In genomic region chr3:87323778-87324177, GRCm38 (mm10) we compare ENCODE assay signal across 12 mouse cellular contexts. TPM values are rescaled to one million over a fixed set of nuclear protein-coding genes. Genes with fewer than 3 reads are reported as not detected.
DNase-seq lines count a peak whose midpoint lies in the region; ATAC-seq and TF ChIP-seq lines count a peak whose summit lies in the region.
"Had no signal": no experiment of that assay in that cellular context is flagged by ENCODE, and none has a peak within 500 bp of the region (broad histone marks: within the 10 kb centered on the region; RNA-seq: fewer than 3 reads in every experiment).

No protein-coding gene starts in this region.

- H3K9me3 ChIP-seq in forebrain, embryonic 14.5 days (replicated peaks; ENCODE audit: control insufficient read depth, low read length): no peaks in the 10 kb centered on the region
- no peaks in the 10 kb centered on the region for H3K9me3 ChIP-seq in forebrain, embryonic 15.5 days
- H3K9me3 ChIP-seq in liver, embryonic 14.5 days (ENCODE audit: control insufficient read depth, low read length): no peaks in the 10 kb centered on the region
- H3K9me3 ChIP-seq in liver, embryonic 11.5 days (ENCODE audit: control insufficient read depth, low read length): no peaks in the 10 kb centered on the region
- H3K9me3 ChIP-seq: heart, embryonic 15.5 days had no signal

- WGBS in forebrain, embryonic 14.5 days: 20% methylated on average over 3 of the region's 3 CpGs
- 20% methylated on average over 3 of the region's 3 CpGs for WGBS in forebrain, embryonic 15.5 days
- WGBS in liver, embryonic 14.5 days (ENCODE audit: insufficient replicate concordance): 5% methylated on average over 3 of the region's 3 CpGs
- 14% methylated on average over 3 of the region's 3 CpGs for whole genome bisulfite sequencing in liver, embryonic 11.5 days

- no peaks in the 10 kb centered on the region for H3K36me3 ChIP-seq in forebrain, embryonic 14.5 days (ENCODE audit: control insufficient read depth, insufficient read depth, low read length)
- no peaks in the 10 kb centered on the region for H3K36me3 ChIP-seq in forebrain, embryonic 15.5 days
- H3K36me3 ChIP-seq in liver, embryonic 14.5 days (replicated peaks; ENCODE audit: control insufficient read depth, insufficient read depth, low read depth): no peaks in the 10 kb centered on the region
- no peaks in the 10 kb centered on the region for H3K36me3 ChIP-seq in liver, embryonic 11.5 days (ENCODE audit: control insufficient read depth, insufficient read depth, low read length)
- H3K36me3 ChIP-seq: heart, embryonic 15.5 days had no signal

- H3K27ac ChIP-seq in forebrain, embryonic 14.5 days (ENCODE audit: low read depth, low read length): no peak overlapping the region
- no peak overlapping the region for H3K27ac ChIP-seq in forebrain, embryonic 15.5 days (replicated peaks)
- H3K27ac ChIP-seq in liver, embryonic 14.5 days: no peak overlapping the region
- H3K27ac ChIP-seq in liver, embryonic 11.5 days (ENCODE audit: low read depth, low read length): no peak overlapping the region
- H3K27ac ChIP-seq: heart, embryonic 15.5 days had no signal

- ATAC-seq in forebrain, embryonic 14.5 days: no peak
- ATAC-seq in forebrain, embryonic 15.5 days (replicated peaks): no peak
- no peak for ATAC-seq in liver, embryonic 14.5 days (ENCODE audit: insufficient read depth)
- ATAC-seq in liver, embryonic 11.5 days (replicated peaks; ENCODE audit: low FRiP score): no peak

- H3K4me2 ChIP-seq in forebrain, embryonic 14.5 days (ENCODE audit: low read length): no peak overlapping the region
- H3K4me2 ChIP-seq in forebrain, embryonic 15.5 days (replicated peaks): no peak overlapping the region
- no peak overlapping the region for H3K4me2 ChIP-seq in liver, embryonic 14.5 days (ENCODE audit: low read depth)
- H3K4me2 ChIP-seq in liver, embryonic 11.5 days: no peak overlapping the region
- H3K4me2 ChIP-seq: heart, embryonic 15.5 days had no signal

- DNase-seq in forebrain, embryonic 14.5 days (ENCODE audit: low spot score): peak; percentile 53
- DNase-seq in liver, embryonic 14.5 days (ENCODE audit: low read depth in 3 of 3, low spot score in 3 of 3): no peak
- DNase-seq in liver, embryonic 11.5 days (ENCODE audit: low spot score): no peak
- peak; percentile 53 for DNase-seq in ZHBTc4 (ENCODE audit: low read depth, low spot score)
- DNase-seq in mesoderm, embryonic 11.5 days (ENCODE audit: low read depth, low spot score): peak; percentile 22
- no peak for DNase-seq in neural tube, embryonic 10.5 days (ENCODE audit: extremely low spot score, low spot score)
- no peak for DNase-seq in spleen, postnatal 10 days (ENCODE audit: low spot score in 2 of 2)
- DNase-seq: kidney, postnatal 14 days; left cerebral cortex, postnatal 4 days had no signal

- no peak for TF ChIP-seq EP300 in liver, embryonic 14.5 days (IDR thresholded peaks at IDR 0.05; ENCODE audit: low read depth)

- peak; percentile 30; the same call in 1 of the 2 replicates for TF ChIP-seq CTCF in liver, embryonic 14.5 days (IDR thresholded peaks at IDR 0.05; ENCODE audit: low read depth)

- no peak overlapping the region for H3K4me3 ChIP-seq in forebrain, embryonic 14.5 days (ENCODE audit: low read depth, low read length)
- H3K4me3 ChIP-seq in forebrain, embryonic 15.5 days: no peak overlapping the region
- H3K4me3 ChIP-seq in liver, embryonic 14.5 days (ENCODE audit: insufficient read depth in 1 of 2, low read depth in 2 of 2, low read length in 2 of 2): no peak overlapping the region
- no peak overlapping the region for H3K4me3 ChIP-seq in liver, embryonic 11.5 days (ENCODE audit: low read depth, low read length)
- H3K4me3 ChIP-seq: heart, embryonic 15.5 days had no signal

- H3K27me3 ChIP-seq in forebrain, embryonic 14.5 days (replicated peaks; ENCODE audit: control insufficient read depth, insufficient read depth, low read length): no peaks in the 10 kb centered on the region
- H3K27me3 ChIP-seq in forebrain, embryonic 15.5 days: no peaks in the 10 kb centered on the region
- no peaks in the 10 kb centered on the region for H3K27me3 ChIP-seq in liver, embryonic 14.5 days (ENCODE audit: control insufficient read depth, insufficient read depth, low read length)
- H3K27me3 ChIP-seq in liver, embryonic 11.5 days (replicated peaks; ENCODE audit: control insufficient read depth, insufficient read depth, low read length): no peaks in the 10 kb centered on the region
- H3K27me3 ChIP-seq: heart, embryonic 15.5 days had no signal

- no peaks in the 10 kb centered on the region for H3K4me1 ChIP-seq in forebrain, embryonic 14.5 days (ENCODE audit: control insufficient read depth, insufficient read depth, low read length)
- H3K4me1 ChIP-seq in forebrain, embryonic 15.5 days: no peaks in the 10 kb centered on the region
- H3K4me1 ChIP-seq in liver, embryonic 14.5 days (replicated peaks; ENCODE audit: control insufficient read depth in 2 of 2, insufficient read depth in 2 of 2, low read length in 1 of 2): no peaks in the 10 kb centered on the region
- H3K4me1 ChIP-seq in liver, embryonic 11.5 days (replicated peaks; ENCODE audit: control insufficient read depth, insufficient read depth, low read length): no peaks in the 10 kb centered on the region
- H3K4me1 ChIP-seq: heart, embryonic 15.5 days had no signal

- no peak overlapping the region for H3K9ac ChIP-seq in forebrain, embryonic 14.5 days (ENCODE audit: low read length)
- H3K9ac ChIP-seq in forebrain, embryonic 15.5 days (replicated peaks): no peak overlapping the region
- no peak overlapping the region for H3K9ac ChIP-seq in liver, embryonic 14.5 days (replicated peaks)
- H3K9ac ChIP-seq in liver, embryonic 11.5 days (ENCODE audit: low read depth, low read length): no peak overlapping the region
- H3K9ac ChIP-seq: heart, embryonic 15.5 days had no signal

RNA-seq across cellular contexts. Expression of gene Cd5l, which starts 33.9 kb away (rescaled TPM):
- polyA plus RNA-seq in forebrain, embryonic 14.5 days (2014; fragmentation: Nextera tagmentation; extraction: Ambion mirVana): 0.27 TPM in 1 of 2 replicates, not detected in the other
- polyA plus RNA-seq in forebrain, embryonic 15.5 days (2015; fragmentation: Nextera tagmentation; extraction: Ambion mirVana): 0.10 TPM in 1 of 2 replicates, not detected in the other
- polyA plus RNA-seq in liver, embryonic 14.5 days (2012; rRNA removed): 40.8 and 52.4 TPM in 2 replicates
- polyA plus RNA-seq in liver, embryonic 14.5 days (2014; fragmentation: Nextera tagmentation; extraction: Ambion mirVana): 42.0 and 45.7 TPM in 2 replicates
- 3.2 and 3.8 TPM in 2 replicates for polyA plus RNA-seq in liver, embryonic 11.5 days (2014; fragmentation: Nextera tagmentation; extraction: Ambion mirVana)

RNA-seq across cellular contexts. Expression of gene Fcrl1, which starts 52.4 kb away (rescaled TPM):
- 0.11 TPM in 1 of 2 replicates, not detected in the other for polyA plus RNA-seq in forebrain, embryonic 14.5 days (2014; fragmentation: Nextera tagmentation; extraction: Ambion mirVana)
- polyA plus RNA-seq in forebrain, embryonic 15.5 days (2015; fragmentation: Nextera tagmentation; extraction: Ambion mirVana): not detected in 2 replicates
- 0.43 and 0.56 TPM in 2 replicates for polyA plus RNA-seq in liver, embryonic 14.5 days (2012; rRNA removed)
- polyA plus RNA-seq in liver, embryonic 14.5 days (2014; fragmentation: Nextera tagmentation; extraction: Ambion mirVana): 0.88 and 0.99 TPM in 2 replicates
- 1.9 and 2.1 TPM in 2 replicates for polyA plus RNA-seq in liver, embryonic 11.5 days (2014; fragmentation: Nextera tagmentation; extraction: Ambion mirVana)
- polyA plus RNA-seq: testis, adult 2 months had no signal

Comparison
In these comparisons a context has a peak if more than half of its experiments do, and no peak if none do; other contexts are left out.
1. DNase-seq: peak in forebrain, embryonic 14.5 days (single experiment), ZHBTc4 (single experiment) and mesoderm, embryonic 11.5 days (single experiment); none in liver, embryonic 14.5 days (0 of 3), liver, embryonic 11.5 days (single experiment), neural tube, embryonic 10.5 days (single experiment) and spleen, postnatal 10 days (0 of 2).